Mouse (Mus musculus) E14TG2a.4 (cell line): Measurements from ENCODE around the gene Il15.

ENCODE experiments used
- CTCF ChIP-seq: conservative IDR thresholded peaks from 2 replicates; pipeline ENCODE4 v1.5.1; 2014; ENCODE audit warnings: low read length
- NANOG ChIP-seq: IDR thresholded peaks from 2 replicates; pipeline ENCODE4 v1.6.1; 2014; ENCODE audit warnings: borderline replicate concordance, low read length, mixed read lengths

GRCm38 (mm10) chr8:82401490-82401889, 1.5 kb downstream of the Il15 start:
- TF ChIP-seq CTCF (no peak), NANOG (no peak)
